Mouse (Mus musculus): ENCODE measurements around the gene Zfp990.

The Zfp990 gene

GRCm38 (mm10) chr4:145510459-145510858 lies at the start of gene Zfp990:
Gene Zfp990 (plus strand): TSS chr4:145510759.
- WGBS = 85% methylated on average over 4 of the region's 4 CpGs

GRCm38 (mm10) chr4:145463553-145464253 lies 46.9 kb upstream of the Zfp990 start:
- WGBS = 21% methylated on average over 64 of the region's 68 CpGs

GRCm38 (mm10) chr4:145478128-145478527 lies 32.4 kb upstream of the Zfp990 start:
- WGBS = 83% methylated on average over 3 of the region's 3 CpGs

GRCm38 (mm10) chr4:145480699-145481098 lies 29.9 kb upstream of the Zfp990 start:
- 89% methylated on average over 8 of the region's 8 CpGs for WGBS

- 83% methylated on average over 11 of the region's 11 CpGs for WGBS
Measured at GRCm38 (mm10) chr4:145492132-145492531, 18.4 kb upstream of the Zfp990 start.

- 68% methylated on average over 2 of the region's 2 CpGs for WGBS
Measured at GRCm38 (mm10) chr4:145493316-145493715, 17.2 kb upstream of the Zfp990 start.

GRCm38 (mm10) chr4:145514637-145515036 lies 4.1 kb downstream of the Zfp990 start:
- WGBS = 46% methylated on average over 2 of the region's 2 CpGs

- 72% methylated on average over 4 of the region's 4 CpGs for WGBS
Measured at GRCm38 (mm10) chr4:145515776-145516565, 5.4 kb downstream of the Zfp990 start.

GRCm38 (mm10) chr4:145517391-145517790 lies 6.8 kb downstream of the Zfp990 start:
- 94% methylated on average over 1 of the region's 1 CpGs for WGBS

GRCm38 (mm10) chr4:145543861-145544260 lies 33.3 kb downstream of the Zfp990 start:
- WGBS = 76% methylated on average over 5 of the region's 5 CpGs

GRCm38 (mm10) chr4:145545106-145545505 lies 34.5 kb downstream of the Zfp990 start:
- 13% methylated on average over 2 of the region's 2 CpGs for WGBS

GRCm38 (mm10) chr4:145545734-145546349 lies 35.3 kb downstream of the Zfp990 start:
- WGBS = 72% methylated on average over 6 of the region's 6 CpGs

- 89% methylated on average over 3 of the region's 3 CpGs for WGBS
Measured at GRCm38 (mm10) chr4:145546477-145546876, 35.9 kb downstream of the Zfp990 start.

GRCm38 (mm10) chr4:145556680-145557079 lies 46.1 kb downstream of the Zfp990 start:
- WGBS = 53% methylated on average over 1 of the region's 1 CpGs

- WGBS = 40% methylated on average over 3 of the region's 3 CpGs
Measured at GRCm38 (mm10) chr4:145559505-145560099, 49.0 kb downstream of the Zfp990 start.

GRCm38 (mm10) chr4:145564111-145564821 lies 53.7 kb downstream of the Zfp990 start:
- 72% methylated on average over 3 of the region's 3 CpGs for WGBS

- 95% methylated on average over 10 of the region's 10 CpGs for WGBS
Measured at GRCm38 (mm10) chr4:145570461-145570860, 59.9 kb downstream of the Zfp990 start.

- WGBS = 90% methylated on average over 8 of the region's 8 CpGs
Measured at GRCm38 (mm10) chr4:145576623-145577022, 66.1 kb downstream of the Zfp990 start.

- 91% methylated on average over 1 of the region's 1 CpGs for WGBS
Measured at GRCm38 (mm10) chr4:145580333-145580732, 69.8 kb downstream of the Zfp990 start.

GRCm38 (mm10) chr4:145585078-145585477 lies 74.5 kb downstream of the Zfp990 start, which contains the start of gene Gm13212:
Gene Gm13212 (plus strand): TSS chr4:145585166.
- 24% methylated on average over 11 of the region's 11 CpGs for WGBS

GRCm38 (mm10) chr4:145586046-145586445 lies 75.5 kb downstream of the Zfp990 start:
- 78% methylated on average over 2 of the region's 2 CpGs for WGBS
